Mouse (Mus musculus) thymus, postnatal 10 days (tissue): ENCODE measurements around the gene Crct1.
A peak's percentile ranks its signal among the peaks of the same experiment; 100 is the strongest.

Source experiments
- DNase-seq, 2 experiments: peaks; one replicate each; pipeline ENCODE4 v3.0.0; 2021; ENCODE audit warnings: low spot score in 2 of 2

Crct1 gene

GRCm38 (mm10) chr3:93015460-93016104 is at the start of gene Crct1:
Crct1 (minus strand) TSS chr3:93015687.
- DNase-seq = no peak

DNA sequence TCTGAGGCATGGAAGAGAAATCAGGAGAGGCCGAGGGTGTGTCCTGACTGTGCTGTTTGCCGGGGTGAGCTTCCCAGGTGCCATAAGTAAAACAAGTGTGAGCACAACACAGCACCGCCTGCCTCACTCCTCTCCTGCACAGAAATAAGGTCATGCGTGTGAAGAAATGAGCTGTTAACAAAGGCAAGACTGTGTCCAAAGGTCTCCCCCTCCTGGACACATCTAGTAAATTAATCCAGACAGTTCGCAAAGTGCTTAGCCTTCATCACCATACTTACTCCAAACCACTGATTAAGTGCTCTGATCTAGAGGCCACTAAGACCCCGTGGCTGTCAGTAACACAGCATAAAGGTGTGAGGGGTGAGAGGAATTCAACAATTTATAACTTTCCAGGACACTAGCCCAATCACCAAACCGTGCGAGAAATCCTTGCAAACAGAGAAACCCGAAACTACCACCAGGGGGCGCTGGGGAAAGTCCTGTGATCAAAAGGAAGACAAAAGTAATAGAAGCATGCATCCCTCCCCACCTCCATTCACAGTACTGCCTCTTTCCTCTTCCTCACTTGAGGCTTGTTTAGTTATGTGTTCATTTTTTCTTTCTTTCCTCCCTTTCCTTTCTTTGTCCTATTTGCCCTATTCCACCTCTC is 37.5 kb upstream of the Crct1 start:
- peak in 1 of 2 experiments; percentile 5 for DNase-seq

GRCm38 (mm10) chr3:93050182-93050581 is 34.7 kb upstream of the Crct1 start:
- no peak for DNase-seq

DNA sequence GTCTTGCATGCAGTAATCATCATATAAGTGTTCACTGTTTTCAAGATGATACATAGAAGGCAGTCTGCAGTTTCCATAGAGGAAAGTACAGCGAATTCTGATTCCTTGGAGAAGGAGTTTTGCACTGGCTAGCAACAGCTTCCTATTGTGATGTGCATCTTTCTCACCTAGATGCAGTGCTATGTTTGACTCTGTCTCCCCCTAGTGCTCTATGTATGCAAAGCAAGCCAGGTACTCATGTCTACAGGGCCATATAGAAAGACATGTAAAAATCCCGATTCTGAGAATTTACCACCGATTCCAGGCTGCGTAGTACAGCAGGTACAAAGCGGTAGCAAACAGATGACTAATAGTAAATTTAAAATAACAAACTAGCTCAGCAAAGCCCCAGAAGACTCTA is 16.0 kb upstream of the Crct1 start:
- DNase-seq = no peak

DNA sequence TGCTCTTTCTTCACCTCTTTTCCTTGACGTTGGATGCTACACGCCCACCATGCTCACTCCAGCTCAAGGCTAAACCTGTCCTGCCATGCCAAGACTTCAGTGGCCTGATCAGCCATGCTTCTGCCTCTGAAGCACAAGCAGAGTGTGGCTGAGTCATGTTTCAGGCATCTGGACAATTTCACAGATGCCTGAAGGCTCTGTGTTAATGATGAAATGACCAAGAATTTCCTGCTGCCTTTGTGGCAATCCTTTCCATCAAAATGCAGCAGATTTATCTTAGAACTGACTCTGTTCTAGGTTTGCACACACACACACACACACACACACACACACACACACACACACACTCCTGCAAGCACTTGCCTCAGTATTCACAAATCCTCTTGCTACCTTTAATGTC is 10.0 kb upstream of the Crct1 start:
- no peak for DNase-seq

GRCm38 (mm10) chr3:93023411-93024184 is 8.1 kb upstream of the Crct1 start:
- DNase-seq = no peak

DNA sequence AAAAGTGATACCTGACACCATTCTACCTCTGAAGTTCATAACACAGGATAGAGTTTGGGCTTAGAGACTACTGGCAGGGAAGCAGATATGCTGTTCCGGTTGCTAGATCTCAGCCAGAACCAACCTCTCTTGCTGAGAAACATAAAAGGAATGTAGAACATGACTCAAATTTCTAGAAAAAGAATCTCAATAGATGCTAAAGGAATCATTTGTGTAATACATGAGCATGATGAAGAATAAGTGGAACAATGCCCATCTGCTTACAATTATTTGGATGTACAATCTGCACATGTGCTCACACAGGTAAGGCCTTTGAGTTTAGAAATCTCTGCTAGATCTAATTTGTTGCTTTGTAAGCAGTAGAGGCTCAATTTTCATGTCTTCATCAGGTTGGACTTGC is 5.7 kb upstream of the Crct1 start:
- no peak for DNase-seq

DNA sequence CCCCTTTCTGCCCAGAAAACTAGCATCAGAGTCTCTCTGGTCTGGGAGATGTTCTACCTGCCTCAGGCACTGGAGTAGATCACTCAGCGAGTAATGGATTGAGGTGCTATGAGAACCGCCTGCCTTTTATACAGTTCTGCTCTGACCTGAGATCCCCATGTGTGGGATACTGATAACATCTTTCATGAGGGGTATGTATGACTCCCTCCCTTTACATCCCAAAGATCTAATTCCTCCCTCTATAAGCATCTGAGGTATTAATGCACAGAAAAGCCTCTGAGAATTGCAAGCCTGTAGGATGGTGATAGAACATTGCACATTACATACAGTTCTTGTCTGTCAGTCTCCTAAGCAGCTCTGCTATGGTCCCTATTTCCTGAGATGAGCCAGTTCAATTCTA is 3.5 kb upstream of the Crct1 start, which contains the start of gene Lce1m:
Gene Lce1m, minus strand, starts transcription at position 101 of the 400 bp plus-strand sequence.
- no peak for DNase-seq

- DNase-seq = no peak
These were observed 616 bp downstream of the Crct1 start for GRCm38 (mm10) chr3:93014871-93015270.

DNA sequence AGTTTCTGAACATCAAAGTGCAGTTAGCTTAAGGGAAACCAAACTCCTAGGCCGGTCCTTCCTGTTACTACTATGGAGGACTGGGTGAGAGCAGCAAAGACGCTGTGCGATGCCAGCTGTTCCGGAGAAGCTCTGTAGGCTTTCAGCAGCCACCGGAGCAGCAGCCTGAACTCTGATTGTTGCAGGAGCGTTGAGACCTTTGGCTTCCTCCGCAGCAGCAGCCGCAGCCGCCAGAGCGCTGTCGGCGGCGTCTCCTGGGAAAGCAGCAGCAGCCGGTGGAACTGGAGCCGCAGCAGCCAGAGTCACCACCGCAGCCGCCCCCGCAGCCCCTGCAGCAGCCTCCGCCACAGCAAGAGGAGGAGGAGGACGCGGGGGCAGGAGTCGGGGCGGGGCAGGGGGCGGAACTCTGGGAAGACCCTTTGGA is 1.1 kb downstream of the Crct1 start:
- no peak for DNase-seq

DNA sequence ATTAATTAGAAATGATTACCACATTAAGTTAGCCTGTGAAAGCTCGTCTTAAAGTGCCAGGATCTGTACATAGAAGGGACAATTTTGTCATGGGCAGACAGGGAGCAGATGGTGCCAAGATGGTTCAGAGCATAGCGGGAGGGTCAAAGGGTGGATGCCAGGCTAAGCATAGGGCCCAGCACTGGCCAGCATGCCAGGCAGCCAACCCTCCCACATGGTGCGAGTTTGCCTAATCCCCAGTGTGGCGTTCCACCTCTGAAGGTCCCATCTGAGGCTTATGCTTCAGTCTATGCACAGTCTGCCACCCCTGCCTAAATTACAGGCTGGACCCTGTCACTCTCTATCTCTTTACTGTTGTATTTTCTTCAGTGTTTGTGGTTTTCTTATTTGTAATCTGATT is 12.6 kb downstream of the Crct1 start:
- DNase-seq = no peak

GRCm38 (mm10) chr3:93000621-93001020 is 14.9 kb downstream of the Crct1 start:
- no peak for DNase-seq

GRCm38 (mm10) chr3:92998691-92999090 is 16.8 kb downstream of the Crct1 start:
- DNase-seq = peak in 1 of 2 experiments; percentile 10

DNA sequence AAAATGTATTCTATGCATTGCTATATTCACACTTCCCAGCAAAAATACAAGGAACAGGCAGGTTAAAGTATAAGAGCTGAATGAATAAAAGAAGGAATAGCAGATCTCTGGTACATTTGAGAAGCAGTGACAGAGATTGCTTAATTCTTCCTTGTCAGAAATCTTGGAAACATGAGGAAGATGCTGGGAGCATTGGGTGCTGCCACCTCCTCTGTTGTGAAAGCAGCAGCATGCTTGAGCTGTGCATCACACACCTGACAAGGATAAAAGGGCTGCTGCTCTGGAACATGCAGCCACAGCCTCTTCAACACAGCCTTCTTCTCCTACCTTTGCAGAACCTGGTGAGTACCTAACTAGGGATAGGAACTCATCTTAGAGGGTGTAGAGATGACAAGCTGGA is 23.6 kb downstream of the Crct1 start, which contains the start of gene Lce3f:
Gene Lce3f, plus strand, starts transcription at position 301 of the 400 bp plus-strand sequence.
- no peak for DNase-seq

DNA sequence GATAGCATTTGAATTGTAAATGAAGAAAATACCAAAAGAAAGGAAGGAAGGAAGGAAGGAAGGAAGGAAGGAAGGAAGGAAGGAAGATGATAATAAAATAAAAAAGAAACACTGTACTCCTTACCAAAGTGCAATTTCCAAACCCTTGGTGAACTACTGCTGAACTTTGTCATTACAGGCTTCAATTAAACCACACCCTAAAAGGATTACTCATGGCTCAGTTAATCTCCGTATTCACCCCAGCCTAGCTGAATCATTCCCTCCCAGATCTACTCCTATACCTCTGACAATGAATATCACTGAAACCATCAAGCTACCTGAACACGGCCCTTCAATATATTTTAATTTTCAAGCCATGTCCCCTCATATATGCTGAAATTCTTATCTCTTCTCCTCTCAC is 37.0 kb downstream of the Crct1 start:
- DNase-seq = no peak

DNA sequence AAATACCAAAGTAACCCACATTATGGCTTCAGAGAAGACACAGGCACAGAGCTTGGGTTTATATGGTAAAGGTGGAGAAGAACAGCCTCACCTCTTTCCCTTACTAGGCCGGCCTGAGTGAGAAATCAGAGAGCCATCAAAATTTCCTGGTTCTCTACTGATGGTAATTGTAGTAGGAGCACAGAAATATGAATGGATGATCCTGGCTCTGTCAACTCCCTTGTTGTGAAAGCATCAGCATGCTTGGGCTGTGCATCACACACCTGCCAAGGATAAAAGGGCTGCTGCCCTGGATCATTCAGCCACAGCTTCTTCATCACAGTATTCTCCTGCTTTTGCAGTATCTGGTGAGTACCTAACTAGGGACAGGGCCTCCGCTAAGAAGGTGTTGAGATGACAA is 48.7 kb downstream of the Crct1 start, which contains the start of gene Lce3e:
Gene Lce3e, plus strand, starts transcription at position 301 of the 400 bp plus-strand sequence.
- DNase-seq = no peak
